Mouse (Mus musculus) CD4-positive helper T cell, adult 2 months (primary cell): ENCODE measurements around the gene Mcl1.
"Not testable (repeated sequence)": the region's sequence is repeated elsewhere in the genome, so short reads cannot be mapped to it uniquely, and the experiment has no call there.

Source experiments
- DNase-seq: peaks from one replicate; pipeline ENCODE4 v3.0.0-alpha.2; 2012; ENCODE audit warnings: low read depth, missing footprints, low spot score

The Mcl1 gene

GRCm38 (mm10) chr3:95658236-95658867, at the start of gene Mcl1:
TSS of gene Mcl1 (plus strand) at chr3:95658788.
- DNase-seq = peak; percentile 93

GRCm38 (mm10) chr3:95609195-95609594, 49.4 kb upstream of the Mcl1 start:
- DNase-seq = no peak

- no peak for DNase-seq
Measured at GRCm38 (mm10) chr3:95613996-95614395, 44.6 kb upstream of the Mcl1 start.

GRCm38 (mm10) chr3:95618511-95618910, 40.1 kb upstream of the Mcl1 start:
- no peak for DNase-seq

GRCm38 (mm10) chr3:95621241-95621640, 37.3 kb upstream of the Mcl1 start:
- no peak for DNase-seq

GRCm38 (mm10) chr3:95622421-95622820, 36.2 kb upstream of the Mcl1 start:
- not testable (repeated sequence) for DNase-seq

- no peak for DNase-seq
Measured at GRCm38 (mm10) chr3:95623551-95623950, 35.0 kb upstream of the Mcl1 start.

- DNase-seq = not testable (repeated sequence)
Measured at GRCm38 (mm10) chr3:95623991-95624515, 34.5 kb upstream of the Mcl1 start.

GRCm38 (mm10) chr3:95624628-95625503, 33.7 kb upstream of the Mcl1 start, which contains the start of gene Ensa:
TSS of gene Ensa (plus strand) at chr3:95624993.
- DNase-seq = peak; percentile 99

GRCm38 (mm10) chr3:95627763-95628162, 30.8 kb upstream of the Mcl1 start:
- DNase-seq = no peak

- DNase-seq = no peak
Measured at GRCm38 (mm10) chr3:95629755-95630154, 28.8 kb upstream of the Mcl1 start.

GRCm38 (mm10) chr3:95630856-95631255, 27.7 kb upstream of the Mcl1 start:
- DNase-seq = no peak

GRCm38 (mm10) chr3:95631304-95631703, 27.3 kb upstream of the Mcl1 start:
- DNase-seq = no peak

- DNase-seq = peak; percentile 74
Measured at GRCm38 (mm10) chr3:95632648-95633588, 25.7 kb upstream of the Mcl1 start.

- DNase-seq = no peak
Measured at GRCm38 (mm10) chr3:95635636-95636035, 23.0 kb upstream of the Mcl1 start.

- no peak for DNase-seq
Measured at GRCm38 (mm10) chr3:95636072-95636471, 22.5 kb upstream of the Mcl1 start.

GRCm38 (mm10) chr3:95639694-95640093, 18.9 kb upstream of the Mcl1 start:
- DNase-seq = no peak

GRCm38 (mm10) chr3:95643097-95643496, 15.5 kb upstream of the Mcl1 start:
- no peak for DNase-seq

- DNase-seq = peak; percentile 79
Measured at GRCm38 (mm10) chr3:95645313-95646235, 13.0 kb upstream of the Mcl1 start.

- DNase-seq = no peak
Measured at GRCm38 (mm10) chr3:95648016-95648415, 10.6 kb upstream of the Mcl1 start.
